Mouse (Mus musculus): Measurements from ENCODE around the gene Myh14. TPM values are rescaled to one million over a fixed set of nuclear protein-coding genes. Genes with fewer than 3 reads are reported as not detected.

Myh14 gene
- polyA plus RNA-seq, 2 experiments: 2.5 to 3.7 TPM

GRCm38 (mm10) chr7:44653773-44654172 lies 16.9 kb downstream of the Myh14 start:
- no peak overlapping the region for H3K4me2 ChIP-seq (replicated peaks; ENCODE audit: low read depth, low read length, severe bottlenecking)
- H3K4me1 ChIP-seq (ENCODE audit: control insufficient read depth, insufficient read depth, low read length): no peaks in the 10 kb centered on the region
- TF ChIP-seq POLR2A (IDR thresholded peaks at IDR 0.05; ENCODE audit: borderline replicate concordance, extremely low read depth, insufficient read depth, insufficient read length): no peak
- no peaks in the 10 kb centered on the region for H3K36me3 ChIP-seq (ENCODE audit: control insufficient read depth, insufficient read depth, low read length)
- DNase-seq (ENCODE audit: low spot score) (no peak), ATAC-seq (ENCODE audit: low FRiP score, low read depth) (no peak)
- H3K27ac ChIP-seq (replicated peaks; ENCODE audit: low read depth, low read length): no peak overlapping the region
- no peak overlapping the region for H3K4me3 ChIP-seq (replicated peaks; ENCODE audit: low read length)
- no peaks in the 10 kb centered on the region for H3K27me3 ChIP-seq (ENCODE audit: control insufficient read depth, insufficient read depth, low read length)
- WGBS: 44% methylated on average over 8 of the region's 8 CpGs
- H3K9me3 ChIP-seq (ENCODE audit: control insufficient read depth, low read length): no peaks in the 10 kb centered on the region
- H3K9ac ChIP-seq (ENCODE audit: low read depth, low read length, severe bottlenecking): no peak overlapping the region

GRCm38 (mm10) chr7:44651416-44651815 lies 19.2 kb downstream of the Myh14 start:
- WGBS: 69% methylated on average over 7 of the region's 7 CpGs
- Histone ChIP-seq H3K4me3 (replicated peaks; ENCODE audit: low read length) (no peak overlapping the region), H3K27me3 (ENCODE audit: control insufficient read depth, insufficient read depth, low read length) (no peaks in the 10 kb centered on the region), H3K36me3 (ENCODE audit: control insufficient read depth, insufficient read depth, low read length) (no peaks in the 10 kb centered on the region), H3K27ac (replicated peaks; ENCODE audit: low read depth, low read length) (no peak overlapping the region), H3K4me1 (ENCODE audit: control insufficient read depth, insufficient read depth, low read length) (no peaks in the 10 kb centered on the region), H3K4me2 (replicated peaks; ENCODE audit: low read depth, low read length, severe bottlenecking) (no peak overlapping the region), H3K9ac (ENCODE audit: low read depth, low read length, severe bottlenecking) (no peak overlapping the region), H3K9me3 (ENCODE audit: control insufficient read depth, low read length) (no peaks in the 10 kb centered on the region)
- TF ChIP-seq POLR2A (IDR thresholded peaks at IDR 0.05; ENCODE audit: borderline replicate concordance, extremely low read depth, insufficient read depth, insufficient read length): no peak
- no peak for DNase-seq (ENCODE audit: low spot score)
- no peak for ATAC-seq (ENCODE audit: low FRiP score, low read depth)

- H3K4me2 ChIP-seq (replicated peaks; ENCODE audit: low read depth, low read length, severe bottlenecking): no peak overlapping the region
- no peak overlapping the region for H3K27ac ChIP-seq (replicated peaks; ENCODE audit: low read depth, low read length)
- DNase-seq (ENCODE audit: low spot score) (peak; percentile 46), ATAC-seq (ENCODE audit: low FRiP score, low read depth) (no peak)
- WGBS: 9% methylated on average over 4 of the region's 4 CpGs
- TF ChIP-seq POLR2A (IDR thresholded peaks at IDR 0.05; ENCODE audit: borderline replicate concordance, extremely low read depth, insufficient read depth, insufficient read length): no peak
- no peak overlapping the region for H3K4me3 ChIP-seq (replicated peaks; ENCODE audit: low read length)
- no peaks in the 10 kb centered on the region for H3K9me3 ChIP-seq (ENCODE audit: control insufficient read depth, low read length)
- H3K4me1 ChIP-seq (ENCODE audit: control insufficient read depth, insufficient read depth, low read length): no peaks in the 10 kb centered on the region
- H3K36me3 ChIP-seq (ENCODE audit: control insufficient read depth, insufficient read depth, low read length): no peaks in the 10 kb centered on the region
- H3K9ac ChIP-seq (ENCODE audit: low read depth, low read length, severe bottlenecking): no peak overlapping the region
- peaks cover 14% of the 10 kb centered on the region for H3K27me3 ChIP-seq (ENCODE audit: control insufficient read depth, insufficient read depth, low read length)
Measured at GRCm38 (mm10) chr7:44649990-44650389, 20.7 kb downstream of the Myh14 start.

GRCm38 (mm10) chr7:44649094-44649610 lies 21.5 kb downstream of the Myh14 start:
- ATAC-seq (ENCODE audit: low FRiP score, low read depth): no peak
- no peak overlapping the region for H3K9ac ChIP-seq (ENCODE audit: low read depth, low read length, severe bottlenecking)
- H3K36me3 ChIP-seq (ENCODE audit: control insufficient read depth, insufficient read depth, low read length): no peaks in the 10 kb centered on the region
- no peaks in the 10 kb centered on the region for H3K4me1 ChIP-seq (ENCODE audit: control insufficient read depth, insufficient read depth, low read length)
- H3K4me2 ChIP-seq (replicated peaks; ENCODE audit: low read depth, low read length, severe bottlenecking): no peak overlapping the region
- WGBS: 65% methylated on average over 8 of the region's 8 CpGs
- no peak for TF ChIP-seq POLR2A (IDR thresholded peaks at IDR 0.05; ENCODE audit: borderline replicate concordance, extremely low read depth, insufficient read depth, insufficient read length)
- DNase-seq (ENCODE audit: low spot score): no peak
- no peaks in the 10 kb centered on the region for H3K9me3 ChIP-seq (ENCODE audit: control insufficient read depth, low read length)
- peaks cover 16% of the 10 kb centered on the region for H3K27me3 ChIP-seq (ENCODE audit: control insufficient read depth, insufficient read depth, low read length)
- H3K4me3 ChIP-seq (replicated peaks; ENCODE audit: low read length): no peak overlapping the region
- no peak overlapping the region for H3K27ac ChIP-seq (replicated peaks; ENCODE audit: low read depth, low read length)

- Histone ChIP-seq H3K4me3 (replicated peaks; ENCODE audit: low read length) (no peak overlapping the region), H3K4me2 (replicated peaks; ENCODE audit: low read depth, low read length, severe bottlenecking) (no peak overlapping the region), H3K4me1 (ENCODE audit: control insufficient read depth, insufficient read depth, low read length) (no peaks in the 10 kb centered on the region), H3K36me3 (ENCODE audit: control insufficient read depth, insufficient read depth, low read length) (no peaks in the 10 kb centered on the region), H3K9me3 (ENCODE audit: control insufficient read depth, low read length) (no peaks in the 10 kb centered on the region), H3K9ac (ENCODE audit: low read depth, low read length, severe bottlenecking) (no peak overlapping the region), H3K27ac (replicated peaks; ENCODE audit: low read depth, low read length) (no peak overlapping the region), H3K27me3 (ENCODE audit: control insufficient read depth, insufficient read depth, low read length) (peaks cover 16% of the 10 kb centered on the region)
- ATAC-seq (ENCODE audit: low FRiP score, low read depth) (no peak), DNase-seq (ENCODE audit: low spot score) (no peak)
- 69% methylated on average over 10 of the region's 10 CpGs for WGBS
- TF ChIP-seq POLR2A (IDR thresholded peaks at IDR 0.05; ENCODE audit: borderline replicate concordance, extremely low read depth, insufficient read depth, insufficient read length): no peak
Measured at GRCm38 (mm10) chr7:44647729-44648128, 22.9 kb downstream of the Myh14 start.

Data from limb, embryonic 14.5 days (tissue).